Mouse (Mus musculus) 416B (cell line): ENCODE data around the gene Fhit.

ENCODE experiments used
- DNase-seq: peaks from one replicate; pipeline ENCODE4 v3.0.0; 2011; ENCODE audit warnings: low read depth

Gene Fhit

GRCm38 (mm10) chr14:10701707-10702106, 460.1 kb downstream of the Fhit start:
- DNase-seq: no peak

GRCm38 (mm10) chr14:10680041-10680440, 481.8 kb downstream of the Fhit start:
- no peak for DNase-seq

- DNase-seq: no peak
Observed at GRCm38 (mm10) chr14:10679638-10680037, 482.2 kb downstream of the Fhit start.

- DNase-seq: no peak
Observed at GRCm38 (mm10) chr14:10677627-10678026, 484.2 kb downstream of the Fhit start.

GRCm38 (mm10) chr14:10660247-10660646, 501.6 kb downstream of the Fhit start:
- no peak for DNase-seq

GRCm38 (mm10) chr14:10659326-10659725, 502.5 kb downstream of the Fhit start:
- no peak for DNase-seq

- no peak for DNase-seq
Observed at GRCm38 (mm10) chr14:10658219-10658618, 503.6 kb downstream of the Fhit start.

GRCm38 (mm10) chr14:10657364-10657763, 504.5 kb downstream of the Fhit start:
- DNase-seq: no peak

GRCm38 (mm10) chr14:10655842-10656241, 506.0 kb downstream of the Fhit start:
- DNase-seq: no peak

GRCm38 (mm10) chr14:10647832-10648231, 514.0 kb downstream of the Fhit start:
- no peak for DNase-seq

- DNase-seq: no peak
Observed at GRCm38 (mm10) chr14:10631783-10632182, 530.1 kb downstream of the Fhit start.

GRCm38 (mm10) chr14:10630831-10631360, 530.9 kb downstream of the Fhit start:
- DNase-seq: no peak

GRCm38 (mm10) chr14:10593467-10593866, 568.4 kb downstream of the Fhit start:
- peak; percentile 74 for DNase-seq

GRCm38 (mm10) chr14:10568937-10569552, 592.8 kb downstream of the Fhit start:
- DNase-seq: no peak

- no peak for DNase-seq
Observed at GRCm38 (mm10) chr14:10567771-10568170, 594.1 kb downstream of the Fhit start.

- no peak for DNase-seq
Observed at GRCm38 (mm10) chr14:10554755-10555154, 607.1 kb downstream of the Fhit start.

GRCm38 (mm10) chr14:10548632-10549031, 613.2 kb downstream of the Fhit start:
- DNase-seq: no peak

GRCm38 (mm10) chr14:10545916-10546315, 615.9 kb downstream of the Fhit start:
- no peak for DNase-seq

GRCm38 (mm10) chr14:10534862-10535261, 627.0 kb downstream of the Fhit start:
- DNase-seq: no peak

GRCm38 (mm10) chr14:10531748-10532500, 629.9 kb downstream of the Fhit start:
- DNase-seq: no peak

GRCm38 (mm10) chr14:10526800-10527199, 635.0 kb downstream of the Fhit start:
- DNase-seq: no peak

GRCm38 (mm10) chr14:10525786-10526185, 636.0 kb downstream of the Fhit start:
- DNase-seq: no peak

GRCm38 (mm10) chr14:10514026-10514425, 647.8 kb downstream of the Fhit start:
- no peak for DNase-seq
